Mouse (Mus musculus): ENCODE results near the gene Bcl2l15. TPM values are rescaled to one million over a fixed set of nuclear protein-coding genes. Genes with fewer than 3 reads are reported as not detected.
"Not testable (repeated sequence)": the region's sequence is repeated elsewhere in the genome, so short reads cannot be mapped to it uniquely, and the experiment has no call there.

Gene Bcl2l15
- polyA plus RNA-seq, 1 experiment from 2014 or later: 0.22 TPM

DNA sequence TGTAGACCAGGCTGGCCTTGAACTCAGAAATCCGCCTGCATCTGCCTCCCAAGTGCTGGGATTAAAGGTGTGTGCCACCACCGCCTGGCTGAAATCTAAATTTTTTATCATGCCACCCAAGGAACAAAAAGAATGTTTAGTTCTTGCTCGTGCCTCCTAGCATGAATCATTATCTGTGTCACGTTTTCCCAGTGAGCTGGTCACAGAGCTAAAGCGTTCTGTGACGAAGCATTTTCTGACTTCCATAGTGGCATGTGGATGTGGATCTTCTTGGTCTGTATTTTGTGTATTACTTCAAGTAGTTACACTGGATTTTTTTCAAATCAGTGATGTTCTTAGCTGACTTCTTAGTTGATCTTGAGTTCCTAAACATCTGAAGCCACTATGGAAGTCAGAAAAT, 21.4 kb upstream of the Bcl2l15 start:
- no peak overlapping the region for H3K4me2 ChIP-seq (ENCODE audit: low read length)
- no peak for ATAC-seq (ENCODE audit: low FRiP score, low TSS enrichment)
- WGBS: 91% methylated on average over 6 of the region's 6 CpGs

DNA sequence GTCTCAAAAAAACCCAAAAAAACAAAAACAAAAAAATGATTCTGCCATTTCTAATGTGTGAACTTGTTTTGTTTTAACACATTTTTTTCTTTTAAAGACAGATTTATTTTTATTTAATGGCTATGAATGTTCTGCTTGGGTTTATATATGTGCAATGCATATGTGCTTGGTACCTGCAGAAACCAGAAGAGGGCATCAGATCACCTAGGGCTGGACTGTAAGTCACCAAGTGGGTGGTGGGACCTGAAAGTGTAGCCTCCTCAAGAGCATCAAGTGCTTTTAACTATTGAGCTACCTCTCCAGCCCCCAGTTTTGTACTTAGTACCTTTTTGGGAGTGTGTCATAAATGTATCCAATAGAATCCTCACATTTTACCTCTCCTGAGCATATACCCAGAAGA, 4.9 kb upstream of the Bcl2l15 start:
- H3K36me3 ChIP-seq (ENCODE audit: control insufficient read depth, insufficient read depth, low read length): peaks cover 6% of the 10 kb centered on the region
- no peak for DNase-seq
- H3K9me3 ChIP-seq (ENCODE audit: control insufficient read depth, low read length): no peaks in the 10 kb centered on the region
- no peak overlapping the region for H3K4me3 ChIP-seq (replicated peaks; ENCODE audit: low read depth, low read length)
- no peak overlapping the region for H3K4me2 ChIP-seq (ENCODE audit: low read length)
- ATAC-seq (ENCODE audit: low FRiP score, low TSS enrichment): no peak
- no peak overlapping the region for H3K9ac ChIP-seq (replicated peaks; ENCODE audit: low read length)
- H3K4me1 ChIP-seq (ENCODE audit: control insufficient read depth, insufficient read depth, low read length): no peaks in the 10 kb centered on the region
- H3K27ac ChIP-seq (replicated peaks; ENCODE audit: low read depth, low read length): no peak overlapping the region
- no peaks in the 10 kb centered on the region for H3K27me3 ChIP-seq (ENCODE audit: control insufficient read depth, insufficient read depth, low read length)

More for the DNA sequence above, 21.4 kb upstream of the Bcl2l15 start:
- Histone ChIP-seq H3K4me3 (replicated peaks; ENCODE audit: low read depth, low read length) (no peak overlapping the region), H3K27me3 (ENCODE audit: control insufficient read depth, insufficient read depth, low read length) (no peaks in the 10 kb centered on the region), H3K9me3 (ENCODE audit: control insufficient read depth, low read length) (no peaks in the 10 kb centered on the region), H3K36me3 (ENCODE audit: control insufficient read depth, insufficient read depth, low read length) (peaks cover 26% of the 10 kb centered on the region), H3K4me1 (ENCODE audit: control insufficient read depth, insufficient read depth, low read length) (peaks cover 13% of the 10 kb centered on the region), H3K27ac (replicated peaks; ENCODE audit: low read depth, low read length) (no peak overlapping the region), H3K9ac (replicated peaks; ENCODE audit: low read length) (no peak overlapping the region)
- DNase-seq: no peak

DNA sequence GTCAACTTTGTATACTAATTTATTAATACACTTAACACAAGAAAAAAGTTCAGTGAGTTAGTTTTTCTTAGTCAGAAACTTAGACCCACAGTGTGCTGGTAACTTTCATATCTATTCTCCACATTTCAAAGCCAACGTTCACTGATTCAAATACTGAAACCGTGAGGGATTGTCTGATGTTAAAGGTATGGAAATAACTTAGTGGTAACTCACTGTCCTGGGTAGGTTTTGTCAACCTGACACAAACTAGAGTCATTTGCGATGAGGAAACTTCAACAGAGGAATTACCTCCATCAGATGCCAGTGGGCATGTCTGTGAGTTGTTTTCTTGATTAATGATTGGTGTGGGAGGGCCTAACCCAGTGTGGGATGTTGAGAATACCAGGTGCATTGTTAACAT, 3.4 kb upstream of the Bcl2l15 start:
- 92% methylated on average over 3 of the region's 3 CpGs for WGBS
- H3K4me3 ChIP-seq (replicated peaks; ENCODE audit: low read depth, low read length): no peak overlapping the region
- H3K27me3 ChIP-seq (ENCODE audit: control insufficient read depth, insufficient read depth, low read length): no peaks in the 10 kb centered on the region
- no peaks in the 10 kb centered on the region for H3K36me3 ChIP-seq (ENCODE audit: control insufficient read depth, insufficient read depth, low read length)
- no peak for DNase-seq
- H3K4me2 ChIP-seq (ENCODE audit: low read length): no peak overlapping the region
- no peak overlapping the region for H3K27ac ChIP-seq (replicated peaks; ENCODE audit: low read depth, low read length)
- no peaks in the 10 kb centered on the region for H3K9me3 ChIP-seq (ENCODE audit: control insufficient read depth, low read length)
- H3K9ac ChIP-seq (replicated peaks; ENCODE audit: low read length): no peak overlapping the region
- H3K4me1 ChIP-seq (ENCODE audit: control insufficient read depth, insufficient read depth, low read length): no peaks in the 10 kb centered on the region
- ATAC-seq (ENCODE audit: low FRiP score, low TSS enrichment): no peak

DNA sequence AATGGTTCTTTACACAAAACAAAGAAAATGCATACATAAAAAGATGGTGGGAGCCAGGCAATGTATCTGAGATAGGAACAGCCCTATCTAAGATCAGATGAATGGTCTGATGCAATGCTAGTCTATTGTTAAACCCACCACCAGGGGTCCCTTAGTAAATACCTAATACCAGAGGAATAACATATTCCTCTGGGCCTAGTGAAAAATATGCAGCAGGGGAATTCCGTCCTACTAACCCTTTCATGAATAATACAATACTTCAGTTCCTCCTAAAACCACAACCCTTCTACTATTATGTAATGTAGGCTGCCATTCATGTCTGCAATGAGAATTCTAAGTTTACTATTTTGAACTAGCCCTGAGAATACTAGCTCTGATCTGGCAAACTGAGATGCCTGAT, 1.7 kb upstream of the Bcl2l15 start:
- not testable (repeated sequence) for H3K36me3 ChIP-seq (ENCODE audit: control insufficient read depth, insufficient read depth, low read length); H3K27ac ChIP-seq (replicated peaks; ENCODE audit: low read depth, low read length); H3K27me3 ChIP-seq (ENCODE audit: control insufficient read depth, insufficient read depth, low read length); H3K4me1 ChIP-seq (ENCODE audit: control insufficient read depth, insufficient read depth, low read length); ATAC-seq (ENCODE audit: low FRiP score, low TSS enrichment); H3K9me3 ChIP-seq (ENCODE audit: control insufficient read depth, low read length); H3K4me3 ChIP-seq (replicated peaks; ENCODE audit: low read depth, low read length); H3K9ac ChIP-seq (replicated peaks; ENCODE audit: low read length); H3K4me2 ChIP-seq (ENCODE audit: low read length)
- DNase-seq: peak; percentile 3
- WGBS: 43% methylated on average over 1 of the region's 1 CpGs

DNA sequence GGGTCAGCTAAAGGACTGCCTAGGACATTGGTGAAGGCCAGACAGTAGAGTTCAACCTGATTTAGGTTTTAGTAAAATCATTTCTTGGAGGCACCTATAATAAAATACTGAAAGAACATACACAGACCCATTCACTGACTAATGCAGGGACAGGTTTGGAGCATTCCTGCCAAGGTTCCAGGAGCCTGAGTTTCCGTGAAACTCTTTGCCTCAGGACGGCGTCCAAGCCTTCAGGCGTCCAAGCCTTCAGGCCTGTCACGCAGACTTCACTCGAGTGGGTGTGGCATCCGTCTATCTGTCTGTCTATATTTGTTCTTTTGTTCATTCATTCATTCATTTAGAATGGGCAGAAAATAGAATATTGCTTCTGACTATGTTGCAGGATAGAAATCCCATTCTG, 1.3 kb upstream of the Bcl2l15 start:
- Histone ChIP-seq H3K9ac (replicated peaks; ENCODE audit: low read length) (no peak overlapping the region), H3K36me3 (ENCODE audit: control insufficient read depth, insufficient read depth, low read length) (no peaks in the 10 kb centered on the region), H3K27ac (replicated peaks; ENCODE audit: low read depth, low read length) (no peak overlapping the region), H3K9me3 (ENCODE audit: control insufficient read depth, low read length) (no peaks in the 10 kb centered on the region), H3K4me1 (ENCODE audit: control insufficient read depth, insufficient read depth, low read length) (no peaks in the 10 kb centered on the region), H3K4me2 (ENCODE audit: low read length) (no peak overlapping the region), H3K4me3 (replicated peaks; ENCODE audit: low read depth, low read length) (no peak overlapping the region), H3K27me3 (ENCODE audit: control insufficient read depth, insufficient read depth, low read length) (no peaks in the 10 kb centered on the region)
- 79% methylated on average over 7 of the region's 7 CpGs for WGBS
- no peak for ATAC-seq (ENCODE audit: low FRiP score, low TSS enrichment)
- no peak for DNase-seq

DNA sequence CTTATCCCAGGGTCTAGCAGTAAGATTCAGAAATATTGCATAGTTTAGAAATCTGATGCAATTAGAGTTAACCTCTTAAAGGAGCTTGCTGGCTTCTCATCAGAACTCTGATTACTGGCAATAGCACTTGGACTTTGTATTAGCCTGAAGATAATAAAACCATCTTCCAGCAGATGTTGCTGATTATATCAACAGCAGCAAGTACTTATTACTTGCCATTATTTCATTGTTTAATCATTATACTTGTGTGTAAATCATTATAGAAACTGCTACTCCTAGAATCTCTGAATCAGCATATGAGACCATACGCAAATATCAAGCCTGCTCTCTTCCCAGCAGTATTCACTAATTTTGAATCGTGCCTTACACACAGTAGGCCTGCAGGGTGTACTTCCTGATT, 1.6 kb downstream of the Bcl2l15 start:
- no peak for ATAC-seq (ENCODE audit: low FRiP score, low TSS enrichment)
- Histone ChIP-seq H3K9ac (replicated peaks; ENCODE audit: low read length) (no peak overlapping the region), H3K36me3 (ENCODE audit: control insufficient read depth, insufficient read depth, low read length) (no peaks in the 10 kb centered on the region), H3K4me2 (ENCODE audit: low read length) (no peak overlapping the region), H3K4me1 (ENCODE audit: control insufficient read depth, insufficient read depth, low read length) (no peaks in the 10 kb centered on the region), H3K4me3 (replicated peaks; ENCODE audit: low read depth, low read length) (no peak overlapping the region), H3K9me3 (ENCODE audit: control insufficient read depth, low read length) (no peaks in the 10 kb centered on the region), H3K27ac (replicated peaks; ENCODE audit: low read depth, low read length) (no peak overlapping the region), H3K27me3 (ENCODE audit: control insufficient read depth, insufficient read depth, low read length) (no peaks in the 10 kb centered on the region)
- DNase-seq: no peak
- 91% methylated on average over 2 of the region's 2 CpGs for whole genome bisulfite sequencing

DNA sequence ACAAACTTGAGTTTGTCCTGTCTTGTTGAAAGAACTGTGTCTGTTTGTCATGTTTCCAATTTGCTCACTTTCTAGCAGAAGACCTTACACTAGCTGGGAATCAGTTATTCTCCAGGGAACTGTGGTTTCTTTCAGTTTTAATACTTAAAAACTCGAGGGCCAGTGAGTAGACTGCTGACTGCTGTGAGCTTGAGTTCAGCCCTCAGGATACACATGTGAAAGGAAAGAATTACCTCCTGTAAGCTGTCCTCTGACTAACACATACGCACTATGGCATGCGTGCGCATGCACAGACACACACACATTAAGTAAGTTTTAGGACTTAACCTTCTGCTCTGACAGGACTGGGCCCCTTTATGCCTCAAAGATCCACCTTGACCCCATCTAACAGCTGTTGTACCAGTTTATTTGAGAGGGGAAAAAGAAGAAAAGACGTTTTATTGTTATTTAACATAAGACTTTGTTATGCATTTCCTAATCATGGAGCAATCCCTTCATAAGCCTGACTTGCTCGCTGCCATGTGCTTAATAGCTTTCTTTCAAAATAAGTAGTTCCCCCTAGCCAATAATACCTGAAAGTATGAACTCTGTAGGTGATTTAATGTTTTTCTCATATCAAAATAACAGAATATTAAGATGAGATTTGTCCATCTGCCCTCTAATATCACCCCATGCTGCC, 3.0 kb downstream of the Bcl2l15 start:
- DNase-seq (no peak), ATAC-seq (ENCODE audit: low FRiP score, low TSS enrichment) (no peak)
- Histone ChIP-seq H3K4me3 (replicated peaks; ENCODE audit: low read depth, low read length) (no peak overlapping the region), H3K27ac (replicated peaks; ENCODE audit: low read depth, low read length) (no peak overlapping the region), H3K4me1 (ENCODE audit: control insufficient read depth, insufficient read depth, low read length) (no peaks in the 10 kb centered on the region), H3K9ac (replicated peaks; ENCODE audit: low read length) (no peak overlapping the region), H3K36me3 (ENCODE audit: control insufficient read depth, insufficient read depth, low read length) (no peaks in the 10 kb centered on the region), H3K27me3 (ENCODE audit: control insufficient read depth, insufficient read depth, low read length) (no peaks in the 10 kb centered on the region), H3K4me2 (ENCODE audit: low read length) (no peak overlapping the region), H3K9me3 (ENCODE audit: control insufficient read depth, low read length) (no peaks in the 10 kb centered on the region)
- 77% methylated on average over 6 of the region's 6 CpGs for WGBS

DNA sequence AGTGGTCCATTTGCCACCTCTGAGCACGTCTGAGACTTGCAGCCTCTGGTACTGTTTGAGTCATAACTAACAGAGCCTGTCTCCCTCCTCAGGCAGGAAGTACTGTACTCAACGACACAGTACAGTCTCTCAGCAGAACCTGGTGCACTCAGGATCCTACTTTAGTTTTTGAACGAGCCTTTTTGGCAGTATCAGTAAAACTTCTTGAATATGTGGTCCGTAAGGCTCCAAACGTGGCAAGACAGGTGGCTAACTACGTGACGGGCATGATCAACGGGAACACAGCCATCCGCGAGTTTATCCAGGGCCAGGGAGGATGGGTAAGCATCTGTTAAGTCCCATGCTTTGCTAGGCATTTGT, 3.5 kb downstream of the Bcl2l15 start:
- Histone ChIP-seq H3K9me3 (ENCODE audit: control insufficient read depth, low read length) (no peaks in the 10 kb centered on the region), H3K4me3 (replicated peaks; ENCODE audit: low read depth, low read length) (no peak overlapping the region), H3K4me2 (ENCODE audit: low read length) (no peak overlapping the region), H3K36me3 (ENCODE audit: control insufficient read depth, insufficient read depth, low read length) (no peaks in the 10 kb centered on the region), H3K9ac (replicated peaks; ENCODE audit: low read length) (no peak overlapping the region), H3K27me3 (ENCODE audit: control insufficient read depth, insufficient read depth, low read length) (no peaks in the 10 kb centered on the region), H3K27ac (replicated peaks; ENCODE audit: low read depth, low read length) (no peak overlapping the region), H3K4me1 (ENCODE audit: control insufficient read depth, insufficient read depth, low read length) (no peaks in the 10 kb centered on the region)
- WGBS: 85% methylated on average over 10 of the region's 10 CpGs
- DNase-seq: no peak
- no peak for ATAC-seq (ENCODE audit: low FRiP score, low TSS enrichment)

DNA sequence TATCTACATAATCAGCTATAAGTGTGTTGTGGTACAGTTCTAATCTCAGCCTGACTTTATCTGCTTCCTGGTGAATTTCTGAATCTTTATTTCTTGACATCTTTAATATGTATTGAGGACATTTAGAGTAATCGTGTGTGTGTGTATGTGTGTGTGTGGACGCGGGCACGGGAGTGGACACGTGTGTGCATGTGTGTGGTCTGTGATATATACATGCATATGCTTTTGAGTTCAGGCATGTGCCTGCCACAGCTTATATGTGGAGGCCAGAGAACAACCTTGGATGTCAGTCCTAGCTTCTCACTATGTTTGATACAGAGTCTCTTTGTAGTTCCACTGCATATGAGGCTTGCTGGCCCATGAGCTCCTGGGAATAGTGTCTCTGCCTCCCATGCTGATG, 4.1 kb downstream of the Bcl2l15 start:
- no peak for DNase-seq
- H3K27me3 ChIP-seq (ENCODE audit: control insufficient read depth, insufficient read depth, low read length): no peaks in the 10 kb centered on the region
- H3K9ac ChIP-seq (replicated peaks; ENCODE audit: low read length): no peak overlapping the region
- H3K4me1 ChIP-seq (ENCODE audit: control insufficient read depth, insufficient read depth, low read length): no peaks in the 10 kb centered on the region
- no peak for ATAC-seq (ENCODE audit: low FRiP score, low TSS enrichment)
- no peak overlapping the region for H3K27ac ChIP-seq (replicated peaks; ENCODE audit: low read depth, low read length)
- H3K9me3 ChIP-seq (ENCODE audit: control insufficient read depth, low read length): no peaks in the 10 kb centered on the region
- no peaks in the 10 kb centered on the region for H3K36me3 ChIP-seq (ENCODE audit: control insufficient read depth, insufficient read depth, low read length)
- WGBS: 98% methylated on average over 5 of the region's 5 CpGs
- no peak overlapping the region for H3K4me3 ChIP-seq (replicated peaks; ENCODE audit: low read depth, low read length)
- H3K4me2 ChIP-seq (ENCODE audit: low read length): no peak overlapping the region
